Mouse (Mus musculus): ENCODE data around the gene Metap1.
"Not testable (repeated sequence)": the region's sequence is repeated elsewhere in the genome, so short reads cannot be mapped to it uniquely, and the experiment has no call there.

GRCm38 (mm10) chr3:138466656-138467055, 22.7 kb downstream of the Metap1 start:
- not testable (repeated sequence) for TF ChIP-seq POLR2A (IDR thresholded peaks at IDR 0.05; ENCODE audit: borderline replicate concordance, control insufficient read depth, low read depth, low read length); CTCF (IDR thresholded peaks at IDR 0.05; ENCODE audit: control insufficient read depth, insufficient read depth, low read length)

Measured in bone marrow, adult 2 months (tissue).